Mouse (Mus musculus) kidney, postnatal 25 days (tissue): ENCODE measurements at regions not wholly inside any gene's neighbourhood (a gene's known extent, or its start where the extent isn't known, plus 50 kb on each side); places are given as distances from the start of the nearest gene placed in this dataset.
"Not testable (repeated sequence)": the region's sequence is repeated elsewhere in the genome, so short reads cannot be mapped to it uniquely, and the experiment has no call there.

ENCODE experiments used
- DNase-seq, 2 experiments: peaks; one replicate each; pipeline ENCODE4 v3.0.0; 2021; ENCODE audit warnings: mixed read lengths in 2 of 2

DNA sequence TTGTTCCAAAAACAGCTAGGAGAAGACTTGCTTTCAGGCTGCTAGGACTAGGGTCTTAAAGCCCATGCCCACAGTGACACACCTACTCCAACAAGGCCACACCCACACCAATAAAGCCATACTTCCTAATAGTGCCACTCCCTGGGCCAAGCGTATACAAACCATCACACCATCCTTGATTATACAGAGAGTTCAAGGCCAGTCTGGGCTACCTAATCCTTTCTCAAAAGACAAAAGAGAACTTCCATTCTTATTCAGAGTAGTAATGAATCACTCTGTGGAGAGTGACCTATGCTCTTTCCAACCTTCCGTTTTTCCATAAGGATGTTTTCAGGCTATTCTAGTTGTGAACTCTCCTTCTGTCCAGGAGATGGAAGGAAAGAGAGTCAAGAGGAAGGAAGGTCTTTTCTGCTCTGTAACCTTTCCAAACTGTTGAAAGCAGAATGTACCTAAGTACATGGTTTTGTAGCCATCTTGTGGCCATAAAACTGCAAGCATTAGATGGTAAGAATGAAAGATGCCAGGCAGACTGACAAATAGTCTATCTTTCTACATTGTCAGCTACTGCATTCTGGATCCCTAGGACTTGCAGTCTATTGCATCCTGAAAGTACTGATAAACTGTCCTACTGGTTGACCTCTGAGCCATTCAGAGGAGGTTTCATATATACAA is 145.8 kb upstream of the Mon1b start:
- DNase-seq, result no peak

DNA sequence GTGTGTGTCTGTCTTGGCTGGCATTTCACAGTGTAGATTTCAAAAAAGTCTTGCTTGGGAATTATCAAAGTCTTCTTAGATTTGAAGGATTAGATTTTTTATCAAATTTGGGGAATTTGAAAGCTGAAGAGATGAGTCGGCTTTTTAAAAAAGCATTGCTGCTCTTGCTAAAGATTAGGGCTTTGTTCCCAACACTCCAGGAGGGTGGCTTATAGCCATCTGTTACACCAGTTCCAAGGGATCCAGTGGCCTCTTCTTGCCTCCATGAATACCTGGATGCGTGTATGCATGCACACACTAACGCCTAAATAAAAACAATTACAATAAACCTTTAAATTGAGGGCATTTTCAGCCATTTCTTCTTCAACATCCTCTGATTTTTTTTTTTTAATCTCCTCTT is 144.5 kb upstream of the Mon1b start:
- DNase-seq, result no peak

DNA sequence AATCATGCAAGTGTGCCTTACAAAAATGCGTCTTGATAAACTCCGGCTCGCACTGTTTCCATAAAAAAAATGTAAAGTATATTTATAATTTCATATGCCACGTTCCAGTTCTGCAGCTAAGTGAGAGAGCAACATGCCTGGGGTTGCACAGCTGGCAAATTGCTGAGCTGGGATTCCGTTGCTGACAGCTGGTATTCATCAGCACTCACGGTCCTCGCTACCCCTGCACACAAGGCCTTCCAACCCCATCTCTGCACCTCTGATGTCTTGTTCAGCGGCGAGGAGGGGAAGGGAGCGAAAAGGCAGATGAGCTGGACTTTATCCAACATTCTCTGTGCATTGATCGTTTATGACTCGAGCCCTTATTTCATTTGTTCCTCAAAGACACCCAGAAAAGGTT is 138.5 kb upstream of the Mon1b start:
- DNase-seq, result peak in 1 of 2 experiments; percentile 2

GRCm38 (mm10) chr8:113502671-113503070 is 132.7 kb upstream of the Mon1b start:
- no peak for DNase-seq

DNA sequence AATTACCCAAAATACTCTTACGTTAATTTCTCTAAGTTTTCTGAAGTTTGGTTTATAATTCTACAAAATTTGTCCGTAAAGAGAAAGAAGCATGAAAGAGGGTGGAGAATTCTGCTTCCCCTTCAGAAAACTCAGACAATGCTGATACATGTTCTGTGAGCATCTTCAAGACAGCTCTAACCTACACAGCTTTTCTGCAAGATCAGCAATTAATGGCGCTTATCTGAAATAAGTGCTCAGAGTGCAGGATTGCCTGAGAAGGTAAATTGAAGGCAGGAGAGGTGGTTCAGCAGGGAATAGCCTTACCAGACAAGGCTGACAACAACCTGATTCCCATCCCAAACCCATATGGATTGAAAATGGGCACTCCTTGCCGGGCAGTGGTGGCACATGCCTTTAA is 122.5 kb upstream of the Mon1b start:
- DNase-seq, result no peak

GRCm38 (mm10) chr8:113513886-113514730 is 121.3 kb upstream of the Mon1b start:
- DNase-seq, result peak; percentile 46 to 50

- not testable (repeated sequence) for DNase-seq
These were observed 120.5 kb upstream of the Mon1b start for GRCm38 (mm10) chr8:113514731-113515375.

DNA sequence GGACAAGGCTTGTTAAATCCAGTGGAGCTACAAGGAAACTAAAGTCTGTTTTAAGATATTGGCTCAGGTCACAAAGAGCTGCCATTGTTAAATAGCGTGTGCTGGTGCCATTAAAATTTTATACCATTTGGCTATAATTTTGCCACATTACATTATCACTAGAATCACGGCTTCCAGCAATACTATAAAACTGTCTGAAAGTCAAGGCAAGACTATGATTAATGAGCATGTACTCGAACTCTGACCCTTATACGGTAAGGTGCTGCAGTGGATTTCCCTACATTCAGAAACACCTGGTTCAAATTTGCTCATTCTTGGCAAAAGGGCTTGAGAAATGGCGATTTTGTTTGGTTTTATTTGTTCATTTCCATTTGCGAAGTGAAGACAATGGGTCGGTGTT is 119.2 kb upstream of the Mon1b start:
- DNase-seq, result no peak

DNA sequence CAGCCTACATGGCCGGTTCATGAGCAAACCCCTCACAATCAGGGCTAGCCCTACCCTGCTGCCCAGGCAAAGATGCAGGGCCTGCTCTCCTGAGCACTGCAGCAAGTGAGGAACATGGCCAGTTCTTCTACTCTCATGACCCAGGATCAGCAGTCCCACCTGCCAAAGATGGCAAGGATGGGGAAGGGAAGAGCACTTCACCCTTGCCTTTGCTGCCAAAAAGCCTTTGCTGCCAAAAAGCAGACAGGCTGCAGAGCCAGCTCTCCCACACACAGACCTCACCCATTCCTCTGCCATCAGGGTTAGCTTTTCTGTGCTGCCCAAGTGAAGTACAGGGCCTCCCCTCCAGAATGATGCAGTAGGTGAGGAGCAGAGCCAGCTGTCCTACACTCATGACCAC is 117.5 kb upstream of the Mon1b start:
- no peak for DNase-seq

DNA sequence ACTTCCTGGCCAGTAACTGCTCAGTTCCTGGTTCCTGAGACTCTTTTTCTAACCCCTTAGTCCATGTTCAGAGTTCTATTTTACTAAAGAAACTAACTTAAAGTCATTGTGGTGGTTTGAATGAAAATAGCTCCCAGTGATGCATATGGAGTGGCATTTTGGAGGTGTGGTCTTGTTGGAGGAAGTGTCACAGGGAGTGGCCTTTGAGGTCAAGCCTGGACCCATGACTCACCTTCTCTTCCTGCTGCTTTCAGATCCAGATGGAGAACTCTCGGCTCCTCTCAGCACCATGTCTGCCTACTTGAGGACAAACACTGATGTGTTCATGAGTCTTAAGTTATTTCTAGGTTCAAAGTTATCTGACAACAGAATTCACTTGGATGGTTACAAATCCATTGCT is 111.8 kb upstream of the Mon1b start:
- no peak for DNase-seq

DNA sequence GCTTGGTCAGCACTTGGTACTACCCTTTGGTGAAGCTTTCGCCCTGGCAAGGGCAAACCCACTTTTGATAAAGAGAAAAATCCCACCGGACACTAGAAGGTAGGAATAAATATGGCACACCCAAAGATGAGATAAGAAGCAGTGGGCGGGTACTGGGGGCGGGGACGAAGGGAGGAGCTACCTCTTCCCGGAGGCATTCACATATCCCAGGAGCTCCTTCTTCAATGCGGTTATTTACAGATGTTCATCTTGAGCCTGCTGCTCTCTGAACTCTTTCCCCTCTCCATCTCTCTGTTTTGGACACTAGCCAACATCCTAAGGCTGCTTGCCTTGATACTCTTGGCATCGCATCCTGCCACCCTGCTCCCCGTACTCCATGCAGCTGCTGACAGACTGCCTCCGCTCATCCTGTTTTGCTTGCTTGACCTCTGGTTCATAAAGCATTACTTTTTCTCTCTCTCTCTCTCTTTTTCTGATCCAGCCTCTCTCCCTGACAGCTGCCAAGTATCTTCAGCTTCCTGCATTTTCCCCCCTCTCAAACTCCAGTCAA is 104.2 kb upstream of the Mon1b start:
- DNase-seq, result no peak

- no peak for DNase-seq
These were observed 102.5 kb upstream of the Mon1b start for GRCm38 (mm10) chr8:113532881-113533280.

DNA sequence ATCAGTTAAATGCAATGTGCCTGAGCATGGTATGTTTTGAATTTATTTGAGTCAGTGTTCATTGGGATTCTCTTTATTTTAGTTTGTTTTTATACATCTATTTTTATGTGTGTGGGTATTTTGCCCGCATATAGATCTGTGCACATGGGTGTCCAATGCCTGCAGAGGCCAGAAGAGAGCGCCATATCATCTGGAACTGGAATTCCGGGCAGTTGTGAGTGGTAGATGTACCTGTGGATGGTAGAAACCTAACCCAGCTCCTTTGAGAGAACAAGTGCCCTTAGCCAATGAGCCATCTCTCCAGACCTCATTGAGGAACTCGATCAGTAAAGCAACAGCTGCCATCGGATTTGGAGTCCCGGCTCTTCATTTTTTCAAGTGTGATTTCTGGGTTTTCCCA is 94.0 kb upstream of the Mon1b start:
- DNase-seq, result no peak

- DNase-seq, result no peak
These were observed 93.3 kb upstream of the Mon1b start for GRCm38 (mm10) chr8:113542082-113542481.

DNA sequence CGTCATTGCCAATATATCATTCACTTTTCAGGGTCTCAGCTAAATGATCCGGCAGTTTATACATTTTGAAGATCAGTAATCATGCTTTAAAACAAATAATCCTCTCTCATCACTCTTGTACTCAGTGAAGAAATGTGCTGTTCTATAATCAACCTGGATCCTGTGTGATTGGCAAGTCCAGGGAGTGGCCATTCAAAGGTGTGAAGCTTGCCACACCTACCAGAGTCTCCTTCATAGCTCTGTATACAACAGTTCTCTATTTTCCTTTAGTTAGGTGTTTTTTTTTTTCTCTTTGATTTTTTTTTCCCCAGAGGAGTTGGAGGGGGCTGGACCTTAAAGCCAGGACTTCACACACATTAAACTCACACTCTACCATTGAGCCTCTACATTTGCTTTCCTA is 92.7 kb upstream of the Mon1b start:
- no peak for DNase-seq

DNA sequence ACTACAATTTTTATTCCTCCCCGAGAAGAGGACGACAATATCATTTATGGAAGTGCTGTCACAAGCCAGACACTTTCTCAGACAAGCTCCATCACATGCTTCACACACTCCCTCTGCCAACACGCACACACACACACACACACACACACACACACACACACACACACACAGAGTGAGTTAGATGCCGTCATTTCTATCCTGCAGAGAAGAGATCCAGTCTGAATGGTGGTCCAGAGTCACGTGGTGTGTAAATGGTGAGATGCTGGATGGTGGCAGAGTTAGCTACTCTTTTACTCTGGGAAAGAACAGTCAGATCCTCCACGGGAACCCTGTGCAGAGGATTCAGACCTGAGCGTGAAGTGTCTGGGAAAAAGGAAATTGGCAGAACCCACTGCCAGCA is 86.2 kb upstream of the Mon1b start:
- DNase-seq, result no peak

DNA sequence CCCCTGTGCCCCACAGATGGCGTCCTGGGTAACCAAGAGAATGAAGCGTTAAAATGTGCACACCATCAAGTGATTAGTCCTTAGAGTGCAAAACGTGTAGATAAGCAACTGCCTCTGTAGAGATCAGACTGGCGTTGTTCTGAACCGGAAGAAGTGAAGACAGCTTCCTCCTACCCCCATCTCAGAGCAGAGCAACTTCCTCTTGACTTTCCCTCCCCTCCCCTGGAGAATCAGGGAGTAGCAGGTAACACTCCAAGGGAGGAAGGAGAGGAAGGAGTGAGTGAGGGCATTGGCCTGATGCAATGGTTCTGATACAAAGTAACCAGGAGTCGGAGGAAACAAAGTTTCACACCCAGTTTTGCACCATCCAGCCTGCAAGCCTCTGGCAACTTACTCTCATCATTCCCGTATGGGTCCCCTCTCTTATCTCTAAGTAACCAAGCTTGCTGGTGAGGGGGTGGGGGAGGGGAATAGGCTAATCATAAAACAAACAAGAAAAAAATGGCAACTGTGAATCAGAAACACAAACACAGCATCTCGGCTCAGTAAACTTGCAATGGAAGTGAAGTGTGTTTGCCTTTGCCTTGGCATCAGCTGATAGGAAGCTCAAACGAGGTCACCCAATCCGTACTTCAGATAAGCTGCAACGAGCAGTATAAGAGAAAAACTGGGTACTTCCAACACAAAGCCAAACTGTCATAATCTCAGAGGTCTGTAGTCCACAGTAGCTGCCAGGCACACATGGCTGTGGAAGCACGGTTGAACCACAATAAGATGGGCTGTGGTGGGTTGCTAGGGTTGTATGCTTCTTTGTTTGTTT is 83.7 kb upstream of the Mon1b start:
- DNase-seq, result no peak

GRCm38 (mm10) chr8:113552826-113553225 is 82.6 kb upstream of the Mon1b start:
- DNase-seq, result no peak

DNA sequence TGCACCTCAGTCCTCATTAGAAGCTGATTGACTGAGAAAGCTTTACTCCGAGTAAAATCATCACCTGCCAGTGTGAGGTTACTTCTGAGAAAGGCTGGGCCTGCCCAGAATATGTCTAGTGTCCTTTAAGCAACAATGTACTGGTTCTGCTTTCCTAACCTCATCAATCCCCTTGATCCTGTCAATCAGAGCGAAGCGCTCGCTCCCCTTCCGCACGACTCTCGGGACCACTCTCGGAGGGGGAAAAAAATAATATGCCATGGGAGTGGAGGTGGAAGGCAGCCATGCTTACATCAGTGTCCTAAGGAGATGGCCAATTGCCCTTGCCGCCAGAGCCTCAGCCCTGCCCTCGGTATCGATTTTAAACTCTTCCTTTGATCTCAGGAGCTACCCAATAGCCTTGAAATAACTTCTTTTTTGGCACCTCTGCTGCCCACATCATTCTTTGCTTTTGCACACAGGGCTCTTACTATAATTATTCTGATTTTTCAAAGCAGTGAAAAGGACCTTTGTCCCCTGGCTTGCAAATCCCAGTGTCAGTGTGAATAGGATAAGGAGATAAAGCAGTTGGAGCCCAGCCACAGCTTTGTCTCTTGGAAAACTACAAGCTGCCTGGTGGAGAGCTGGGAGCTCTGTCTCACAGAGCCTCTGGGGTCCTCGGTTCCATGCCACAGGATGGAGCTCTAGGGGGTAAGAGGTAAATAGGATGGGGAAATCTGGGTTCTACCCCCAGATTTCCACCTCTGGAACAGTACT is 80.5 kb upstream of the Mon1b start:
- DNase-seq, result no peak

GRCm38 (mm10) chr8:113556994-113557393 is 78.4 kb upstream of the Mon1b start:
- DNase-seq, result no peak

- no peak for DNase-seq
These were observed 54.3 kb upstream of the Mon1b start for GRCm38 (mm10) chr8:113581098-113581497.

DNA sequence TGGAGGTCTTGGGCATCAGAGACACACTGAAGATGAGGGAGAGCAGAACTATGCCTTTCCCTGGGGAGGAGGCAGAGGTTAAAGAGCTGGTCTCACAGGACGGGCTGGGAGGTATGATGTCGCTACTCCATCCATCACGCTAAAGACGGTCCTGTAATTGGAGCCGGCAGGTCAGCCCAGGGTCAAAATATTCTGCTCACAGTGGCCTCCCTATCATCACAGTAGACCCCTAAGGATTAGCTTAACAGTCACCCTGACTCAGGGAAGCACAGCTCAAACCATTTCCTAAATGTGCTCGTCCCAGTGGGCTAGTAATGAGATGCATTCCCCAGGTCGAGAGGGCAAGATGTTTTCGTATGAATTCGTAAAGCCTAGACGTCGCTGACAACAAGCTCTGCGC is 53.7 kb upstream of the Mon1b start:
- no peak for DNase-seq
